ENCODE assay signal across 13 mouse cellular contexts in genomic region chr5:136966861-136967455, GRCm38 (mm10). TPM values are rescaled to one million over a fixed set of nuclear protein-coding genes. Genes with fewer than 3 reads are reported as not detected.
A peak's percentile ranks its signal among the peaks of the same experiment; 100 is the strongest.
DNase-seq lines count a peak whose midpoint lies in the region; ATAC-seq and TF ChIP-seq lines count a peak whose summit lies in the region.
"Had no signal": no experiment of that assay in that cellular context is flagged by ENCODE, and none has a peak within 500 bp of the region (broad histone marks: within the 10 kb centered on the region; RNA-seq: fewer than 3 reads in every experiment).

No protein-coding gene starts in this region.

- H3ac ChIP-seq in myocyte (ENCODE audit: control insufficient read depth, insufficient read length): no peak overlapping the region

- no peaks in the 10 kb centered on the region for H3K9me3 ChIP-seq in heart, postnatal 0 days (replicated peaks; ENCODE audit: control insufficient read depth, low read length)
- H3K9me3 ChIP-seq: forebrain, embryonic 13.5 days; neural tube, embryonic 12.5 days had no signal

- no peaks in the 10 kb centered on the region for H3K27me3 ChIP-seq in heart, postnatal 0 days (ENCODE audit: control insufficient read depth, insufficient read depth, low read length)
- H3K27me3 ChIP-seq in myocyte (ENCODE audit: control insufficient read depth, insufficient read depth, insufficient read length): no peaks in the 10 kb centered on the region
- H3K27me3 ChIP-seq: forebrain, embryonic 13.5 days; neural tube, embryonic 12.5 days had no signal

- H3K9ac ChIP-seq in heart, postnatal 0 days (replicated peaks; ENCODE audit: low read depth, low read length): peak overlapping the region; percentile 30; the same call in 1 of the 2 replicates
- H3K9ac ChIP-seq: forebrain, embryonic 13.5 days; neural tube, embryonic 12.5 days had no signal

- H3K4me3 ChIP-seq in layer of hippocampus, adult 2 months: no peak overlapping the region
- no peak overlapping the region for H3K4me3 ChIP-seq in heart, postnatal 0 days (ENCODE audit: low read depth, low read length)
- H3K4me3 ChIP-seq in myocyte: no peak overlapping the region
- H3K4me3 ChIP-seq: forebrain, embryonic 13.5 days; neural tube, embryonic 12.5 days had no signal

- TF ChIP-seq CTCF in layer of hippocampus, adult 2 months (conservative IDR thresholded peaks at IDR 0.05): no peak
- TF ChIP-seq CTCF in heart, postnatal 0 days (IDR thresholded peaks at IDR 0.05; ENCODE audit: low read depth): no peak

- peaks cover 22% of the 10 kb centered on the region; the same call in 1 of the 2 replicates for H3K4me1 ChIP-seq in heart, postnatal 0 days (ENCODE audit: control insufficient read depth, insufficient read depth)

- H3K36me3 ChIP-seq in heart, postnatal 0 days (replicated peaks; ENCODE audit: control insufficient read depth, insufficient read depth, low read length): peaks cover 34% of the 10 kb centered on the region
- H3K36me3 ChIP-seq in myocyte (ENCODE audit: control insufficient read depth, insufficient read depth): no peaks in the 10 kb centered on the region

- no peak for TF ChIP-seq EP300 in heart, postnatal 0 days (IDR thresholded peaks at IDR 0.05; ENCODE audit: low read depth)

- H3K27ac ChIP-seq in layer of hippocampus, adult 2 months: peak overlapping the region; percentile 46
- peak overlapping the region; percentile 85 for H3K27ac ChIP-seq in heart, postnatal 0 days (ENCODE audit: low read depth)
- H3K27ac ChIP-seq: forebrain, embryonic 13.5 days; neural tube, embryonic 12.5 days had no signal

- no peak for TF ChIP-seq POLR2A in myocyte (IDR thresholded peaks at IDR 0.05; ENCODE audit: insufficient read length, low read depth)

- ATAC-seq in heart, postnatal 0 days (ENCODE audit: insufficient read depth, low read depth): no peak
- ATAC-seq: activated CD4-positive, CD25-positive, alpha-beta regulatory T cell, adult 4 months; forebrain, embryonic 13.5 days had no signal

- 77% methylated on average over 4 of the region's 4 CpGs for WGBS in heart, postnatal 0 days

- DNase-seq in layer of hippocampus, adult 2 months (ENCODE audit: low spot score in 2 of 2): no peak
- DNase-seq in layer of hippocampus, adult 18-20 months (ENCODE audit: low spot score in 2 of 2): no peak
- no peak for DNase-seq in heart, postnatal 0 days (ENCODE audit: low spot score)
- peak; percentile 40 for DNase-seq in kidney, postnatal 10 days
- no peak for DNase-seq in spleen, postnatal 4 days (ENCODE audit: low spot score in 2 of 2)
- DNase-seq in thymus, postnatal 10 days (ENCODE audit: low spot score in 2 of 2): no peak
- DNase-seq: layer of hippocampus, adult 9-11 months; right cerebral cortex, postnatal 25 days; thymus, postnatal 25 days had no signal

- no peak overlapping the region for H3K4me2 ChIP-seq in heart, postnatal 0 days (ENCODE audit: low read depth, low read length)
- H3K4me2 ChIP-seq in myocyte (ENCODE audit: low read depth): no peak overlapping the region
- H3K4me2 ChIP-seq: forebrain, embryonic 13.5 days; neural tube, embryonic 12.5 days had no signal

- H3K79me2 ChIP-seq in myocyte (ENCODE audit: control insufficient read depth, insufficient read depth): no peaks in the 10 kb centered on the region

TF ChIP-seq in myocyte, 11 proteins besides CTCF, POLR2A, EP300 and RAD21:
- TF ChIP-seq POLR2AphosphoS2 (IDR thresholded peaks at IDR 0.05; ENCODE audit: insufficient read length, low read depth) (peak; percentile 15), MAX (IDR thresholded peaks at IDR 0.05; ENCODE audit: low read depth) (no peak)

RNA-seq across cellular contexts. Expression of gene Cldn15, which starts 0.5 kb away (rescaled TPM):
- total RNA-seq in layer of hippocampus, adult 2 months (2021): under 1 TPM in 1 of 2 experiments, not detected in 1; 0.18 TPM
- under 1 TPM in 1 of 2 experiments, not detected in 1; 0.61 TPM for total RNA-seq in layer of hippocampus, adult 18-20 months (2021)
- total RNA-seq in heart, postnatal 0 days (2014; rRNA removed; ENCODE audit: low replicate concordance): 10.2 and 19.3 TPM in 2 replicates
- 7.9 and 9.1 TPM in 2 replicates for polyA plus RNA-seq in heart, postnatal 0 days (2015; fragmentation: Nextera tagmentation; extraction: Ambion mirVana)
- polyA plus RNA-seq in myocyte (2012; fragmentation: generic; extraction: Trizol): 0.23 TPM
- polyA plus RNA-seq: activated CD4-positive, CD25-positive, alpha-beta regulatory T cell, adult 4 months had no signal

RNA-seq across cellular contexts. Expression of gene Fis1, which starts 13.9 kb away (rescaled TPM):
- 100 to 1,000 TPM; 223 to 239 TPM for total RNA-seq in layer of hippocampus, adult 2 months (2021)
- total RNA-seq in layer of hippocampus, adult 18-20 months (2021): 100 to 1,000 TPM; 237 to 255 TPM
- total RNA-seq in heart, postnatal 0 days (2014; rRNA removed; ENCODE audit: low replicate concordance): 143 and 175 TPM in 2 replicates
- 245 and 249 TPM in 2 replicates for polyA plus RNA-seq in heart, postnatal 0 days (2015; fragmentation: Nextera tagmentation; extraction: Ambion mirVana)
- 283 TPM for polyA plus RNA-seq in myocyte (2012; fragmentation: generic; extraction: Trizol)

RNA-seq across cellular contexts. Expression of gene Plod3, which starts 19.9 kb away (rescaled TPM):
- total RNA-seq in layer of hippocampus, adult 2 months (2021): 10 to 100 TPM; 37.9 to 39.7 TPM
- 10 to 100 TPM; 38.5 to 43.1 TPM for total RNA-seq in layer of hippocampus, adult 18-20 months (2021)
- 37.1 and 60.3 TPM in 2 replicates for total RNA-seq in heart, postnatal 0 days (2014; rRNA removed; ENCODE audit: low replicate concordance)
- polyA plus RNA-seq in heart, postnatal 0 days (2015; fragmentation: Nextera tagmentation; extraction: Ambion mirVana): 21.7 and 24.5 TPM in 2 replicates
- polyA plus RNA-seq in myocyte (2012; fragmentation: generic; extraction: Trizol): 124 TPM

RNA-seq across cellular contexts. Expression of gene Znhit1, which starts 20.9 kb away (rescaled TPM):
- 10 to 100 TPM; 77.1 to 83.3 TPM for total RNA-seq in layer of hippocampus, adult 2 months (2021)
- total RNA-seq in layer of hippocampus, adult 18-20 months (2021): 10 to 100 TPM; 82.8 to 96.2 TPM
- 39.7 and 45.6 TPM in 2 replicates for total RNA-seq in heart, postnatal 0 days (2014; rRNA removed; ENCODE audit: low replicate concordance)
- 77.0 and 78.0 TPM in 2 replicates for polyA plus RNA-seq in heart, postnatal 0 days (2015; fragmentation: Nextera tagmentation; extraction: Ambion mirVana)
- polyA plus RNA-seq in myocyte (2012; fragmentation: generic; extraction: Trizol): 97.7 TPM

RNA-seq across cellular contexts. Expression of gene Ift22, which starts 59.0 kb away (rescaled TPM):
- total RNA-seq in layer of hippocampus, adult 2 months (2021): 10 to 100 TPM; 81.0 to 87.2 TPM
- 10 to 100 TPM; 85.7 to 88.0 TPM for total RNA-seq in layer of hippocampus, adult 18-20 months (2021)
- total RNA-seq in heart, postnatal 0 days (2014; rRNA removed; ENCODE audit: low replicate concordance): 7.0 and 18.3 TPM in 2 replicates
- 23.3 and 27.2 TPM in 2 replicates for polyA plus RNA-seq in heart, postnatal 0 days (2015; fragmentation: Nextera tagmentation; extraction: Ambion mirVana)
- polyA plus RNA-seq in myocyte (2012; fragmentation: generic; extraction: Trizol): 19.6 TPM
